Mouse (Mus musculus) midbrain, embryonic 16.5 days (tissue): Measurements from ENCODE around the gene Sik1. TPM values are rescaled to one million over a fixed set of nuclear protein-coding genes. Genes with fewer than 3 reads are reported as not detected.

Experiments used
- ATAC-seq: fragments of 200-750 bp; cut with Nextera tagmentation; 2 replicates; pipeline ENCODE4 v1.8.0; 2017; ENCODE audit warnings: moderate TSS enrichment
- H3K27ac ChIP-seq: fragments of 300-500 bp; sonication (generic); 2 replicates; pipeline ENCODE4 v1.5.1; 2014; ENCODE audit warnings: mild to moderate bottlenecking, low read length, mixed read lengths
- H3K27me3 ChIP-seq: fragments of 300-500 bp; sonication (generic); 2 replicates; pipeline ENCODE4 v1.6.1; 2014; ENCODE audit warnings: low read depth, low read length, mixed read lengths; ENCODE audit not compliant: control insufficient read depth, insufficient read depth
- H3K36me3 ChIP-seq: fragments of 300-500 bp; sonication (generic); 2 replicates; pipeline ENCODE4 v1.6.1; 2014; ENCODE audit warnings: mild to moderate bottlenecking, low read length, moderate library complexity, mixed read lengths; ENCODE audit not compliant: control insufficient read depth, insufficient read depth
- H3K4me1 ChIP-seq: fragments of 300-500 bp; sonication (generic); 2 replicates; pipeline ENCODE4 v1.6.1; 2014; ENCODE audit warnings: mild to moderate bottlenecking, low read length, mixed read lengths; ENCODE audit not compliant: control insufficient read depth, insufficient read depth
- H3K4me2 ChIP-seq: fragments of 300-500 bp; sonication (generic); 2 replicates; pipeline ENCODE4 v1.6.1; 2014; ENCODE audit warnings: mild to moderate bottlenecking, low read length, mixed read lengths
- H3K4me3 ChIP-seq: fragments of 300-500 bp; sonication (generic); 2 replicates; pipeline ENCODE4 v1.5.1; 2014; ENCODE audit warnings: low read depth, mild to moderate bottlenecking, low read length, moderate library complexity, mixed read lengths
- H3K9ac ChIP-seq: fragments of 300-500 bp; sonication (generic); 2 replicates; pipeline ENCODE4 v1.6.1; 2014; ENCODE audit warnings: low read depth, low read length, mixed read lengths
- H3K9me3 ChIP-seq: fragments of 300-500 bp; sonication (generic); replicated peaks from 2 replicates; pipeline ENCODE4 v1.6.1; 2014; ENCODE audit warnings: mild to moderate bottlenecking, low read length, mixed read lengths; ENCODE audit not compliant: control insufficient read depth, poor library complexity, severe bottlenecking
- WGBS: fragments of 180-500 bp; shearing (Covaris S2); extraction: QIAGEN DNeasy Blood & Tissue Kit; methylation state at CpG from one replicate; pipeline ENCODE4 v1.1.7; 2014; 5-methylcytosine and 5-hydroxymethylcytosine counted together
- polyA plus RNA-seq: library from polyadenylated mRNA; unstranded; fragments of >200 nt; fragmentation: Nextera tagmentation; extraction: Ambion mirVana; gene quantifications from 2 replicates; pipeline ENCODE4 v1.2.1, GENCODE M21; 2015

Sik1 gene
- polyA plus RNA-seq, 1 experiment from 2014 or later = 16.7 TPM

DNA sequence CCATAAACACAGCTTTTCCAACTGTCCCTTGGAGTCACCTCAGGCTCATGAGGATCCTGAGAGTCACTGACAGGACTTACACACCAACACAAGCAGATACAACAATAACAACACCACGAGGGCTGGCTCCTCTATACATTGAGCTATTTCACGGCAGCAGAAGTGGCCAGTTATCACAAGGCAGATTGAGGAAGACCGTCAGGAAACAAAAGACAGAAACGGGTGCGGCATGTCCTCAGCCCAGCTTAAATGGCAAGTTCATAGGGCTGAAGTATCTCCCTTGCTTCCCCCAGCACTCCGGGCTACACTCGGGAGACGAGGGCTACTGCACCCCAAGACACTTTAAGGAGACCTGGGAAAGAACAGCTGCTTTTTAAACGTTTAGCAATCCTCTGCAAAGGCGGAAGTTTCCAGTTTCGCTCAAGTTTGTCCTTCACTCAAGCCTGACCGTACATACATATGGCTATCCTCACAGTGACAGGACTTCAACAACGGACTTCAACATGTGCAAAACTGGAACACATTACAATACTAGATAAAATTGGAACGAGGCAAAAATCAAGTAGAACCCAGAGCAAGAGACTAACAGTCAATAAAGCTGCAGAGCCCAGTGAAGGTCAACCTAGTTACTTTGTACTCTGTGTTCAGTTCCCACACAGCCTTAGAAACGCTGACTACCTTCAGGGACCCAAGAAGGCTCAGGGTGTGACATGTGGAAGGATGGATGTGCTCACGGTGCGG is 2.0 kb downstream of the Sik1 start:
- peak overlapping the region; percentile 49 for H3K4me2 ChIP-seq
- no peak for ATAC-seq
- peak overlapping the region; percentile 50 for H3K9ac ChIP-seq
- WGBS = 77% methylated on average over 17 of the region's 17 CpGs
- H3K27ac ChIP-seq = no peak overlapping the region
- peak overlapping the region; percentile 16; the same call in 1 of the 2 replicates for H3K4me3 ChIP-seq
- H3K27me3 ChIP-seq = no peaks in the 10 kb centered on the region
- H3K36me3 ChIP-seq = peaks cover 26% of the 10 kb centered on the region
- H3K4me1 ChIP-seq = peaks cover 28% of the 10 kb centered on the region
- H3K9me3 ChIP-seq = no peaks in the 10 kb centered on the region

DNA sequence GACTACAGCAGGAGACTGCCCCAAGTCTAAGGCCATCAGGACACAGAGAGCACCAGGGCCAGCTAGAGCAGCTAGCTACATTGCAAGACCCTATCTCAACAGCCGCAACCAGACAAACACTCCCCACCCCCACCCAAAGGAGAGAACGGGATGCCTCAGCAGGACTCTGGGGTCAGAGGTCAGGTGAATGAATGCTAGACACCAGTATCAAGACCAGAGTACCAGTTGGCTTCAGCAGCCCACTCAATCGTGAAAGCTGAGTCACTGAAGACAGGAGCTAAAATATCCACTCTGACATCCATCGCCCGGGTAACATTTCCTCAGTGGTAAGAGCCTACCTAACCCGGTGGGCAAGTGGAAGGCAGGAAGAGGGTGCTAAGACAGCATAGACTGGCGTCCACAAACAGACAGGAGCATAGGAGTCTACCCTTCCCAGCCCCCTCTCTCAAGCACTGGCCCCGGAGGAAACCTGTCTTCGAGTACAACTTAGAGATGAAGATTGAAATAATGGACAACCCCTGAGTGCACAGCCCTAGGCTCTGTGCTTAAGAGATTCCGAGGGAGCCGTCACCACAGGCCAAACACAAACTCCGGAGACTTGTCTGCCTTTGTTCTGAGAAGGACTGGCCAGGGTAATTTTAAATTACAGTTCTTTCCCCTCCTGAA is 2.7 kb downstream of the Sik1 start:
- H3K27ac ChIP-seq = no peak overlapping the region
- 70% methylated on average over 12 of the region's 12 CpGs for WGBS
- H3K4me3 ChIP-seq = 0 out of 2 replicates have a peak overlapping the region, but pooled peaks have one; percentile 6
- H3K9ac ChIP-seq = 0 out of 2 replicates have a peak overlapping the region, but pooled peaks have one; percentile 17
- H3K4me1 ChIP-seq = peaks cover 28% of the 10 kb centered on the region
- peak overlapping the region; percentile 49 for H3K4me2 ChIP-seq
- H3K36me3 ChIP-seq = peaks cover 33% of the 10 kb centered on the region
- no peaks in the 10 kb centered on the region for H3K9me3 ChIP-seq
- H3K27me3 ChIP-seq = no peaks in the 10 kb centered on the region
- ATAC-seq = no peak

DNA sequence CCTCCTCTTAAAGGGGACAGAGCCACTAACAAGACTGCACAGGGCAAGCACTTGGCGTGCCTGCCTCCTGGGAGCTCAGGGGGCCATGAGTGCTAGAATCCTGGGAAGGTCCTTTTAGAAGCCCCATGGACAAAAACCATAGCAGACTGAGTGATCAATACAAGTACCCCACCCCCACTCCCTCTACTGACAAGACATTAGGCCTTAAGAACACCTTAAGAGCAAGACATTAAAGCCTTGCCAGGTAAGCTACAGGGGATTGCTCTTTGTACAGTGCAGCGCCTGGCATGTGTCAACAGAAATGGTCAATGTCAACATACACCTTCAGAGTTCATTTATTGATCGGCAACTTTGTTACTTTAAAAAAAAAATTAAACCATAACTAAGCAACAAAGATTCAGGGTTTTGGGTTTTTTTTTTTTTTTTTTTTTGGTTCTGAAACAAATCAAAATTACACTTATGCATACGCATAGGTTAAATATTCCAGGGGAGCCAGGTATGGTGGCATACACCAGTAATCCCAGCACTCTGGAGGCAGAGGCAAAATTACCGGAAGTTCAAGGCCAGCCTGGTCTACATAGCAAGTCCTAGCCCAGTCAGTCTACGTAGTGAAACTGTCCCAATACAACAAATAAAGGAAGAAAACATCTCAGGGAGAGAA is 3.7 kb downstream of the Sik1 start:
- no peak for ATAC-seq
- Histone ChIP-seq H3K4me3 (no peak overlapping the region), H3K4me2 (no peak overlapping the region), H3K9me3 (no peaks in the 10 kb centered on the region), H3K9ac (no peak overlapping the region), H3K36me3 (peaks cover 43% of the 10 kb centered on the region), H3K4me1 (peaks cover 28% of the 10 kb centered on the region), H3K27ac (no peak overlapping the region), H3K27me3 (no peaks in the 10 kb centered on the region)
- 91% methylated on average over 6 of the region's 6 CpGs for WGBS

DNA sequence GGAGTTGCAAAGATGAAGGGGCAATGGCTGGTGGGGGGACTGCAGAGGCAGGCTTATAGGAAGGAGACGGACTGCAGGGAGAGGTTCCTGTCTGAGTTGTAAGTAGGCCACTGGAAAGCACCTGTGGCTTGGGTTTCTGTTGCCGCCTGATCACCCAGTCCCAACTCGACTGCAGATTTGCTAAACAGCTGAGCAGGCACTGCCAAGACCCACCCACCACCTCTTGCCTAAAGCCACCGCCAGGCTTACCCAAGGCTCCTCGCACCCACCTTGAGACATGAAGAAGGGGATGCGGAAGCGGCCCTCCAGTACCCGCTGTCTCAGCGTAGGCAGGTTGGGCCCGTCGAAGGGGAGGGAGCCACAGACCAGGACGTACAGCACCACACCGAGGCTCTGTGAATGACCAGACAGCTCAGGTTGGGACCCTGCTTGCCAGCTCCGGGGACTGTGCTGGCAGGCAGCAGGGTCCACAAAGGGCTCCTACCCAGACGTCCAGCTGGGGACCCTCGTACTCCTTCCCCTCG is 5.1 kb downstream of the Sik1 start:
- H3K9me3 ChIP-seq = no peaks in the 10 kb centered on the region
- ATAC-seq = no peak
- H3K27ac ChIP-seq = no peak overlapping the region
- H3K36me3 ChIP-seq = peaks cover 54% of the 10 kb centered on the region
- H3K4me2 ChIP-seq = no peak overlapping the region
- no peak overlapping the region for H3K9ac ChIP-seq
- H3K4me1 ChIP-seq = peaks cover 23% of the 10 kb centered on the region
- H3K4me3 ChIP-seq = no peak overlapping the region
- 92% methylated on average over 17 of the region's 17 CpGs for WGBS
- H3K27me3 ChIP-seq = no peaks in the 10 kb centered on the region

DNA sequence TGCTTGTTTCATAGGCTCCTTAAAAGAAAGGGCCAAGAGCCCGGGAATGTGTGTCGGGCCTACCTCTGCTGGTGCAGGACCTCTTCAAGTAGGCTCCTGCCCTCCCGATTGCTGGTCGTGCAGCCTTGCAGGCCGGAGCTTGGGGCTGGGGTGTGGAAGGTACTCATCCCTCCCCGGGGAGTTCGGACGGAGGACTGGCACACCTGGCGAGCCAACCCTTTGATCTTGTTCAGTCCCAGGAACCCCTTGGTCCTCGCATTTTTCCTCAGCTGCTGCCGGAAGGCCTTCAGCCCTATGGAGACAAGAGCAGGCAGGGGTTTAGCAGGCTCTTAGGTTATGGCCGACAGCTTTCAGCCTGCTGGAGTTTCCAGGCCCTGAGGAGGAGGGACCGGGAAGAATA is 8.6 kb downstream of the Sik1 start:
- ATAC-seq = no peak

DNA sequence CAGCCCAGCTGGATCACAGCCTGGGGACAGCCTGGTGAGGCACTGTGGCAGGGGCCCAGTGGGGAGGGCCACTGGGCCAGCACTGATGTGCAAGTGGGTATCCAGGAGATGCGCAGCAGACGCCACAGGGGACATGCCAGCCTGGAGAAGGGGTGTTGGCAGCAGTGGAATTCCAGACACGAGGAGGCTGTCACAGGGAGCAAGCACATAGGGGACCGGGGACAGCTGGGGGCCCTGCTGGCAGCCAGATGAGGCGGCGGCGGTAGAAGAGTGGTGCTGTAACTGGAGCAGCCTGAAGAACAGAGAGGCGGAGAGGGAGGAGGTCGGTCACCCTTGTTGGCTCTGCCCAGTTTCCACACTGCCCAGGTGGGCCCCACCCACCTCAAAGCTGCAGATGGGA is 9.3 kb downstream of the Sik1 start:
- H3K4me3 ChIP-seq = no peak overlapping the region
- H3K9me3 ChIP-seq = no peaks in the 10 kb centered on the region
- H3K36me3 ChIP-seq = peaks cover 64% of the 10 kb centered on the region
- H3K4me1 ChIP-seq = no peaks in the 10 kb centered on the region
- no peak overlapping the region for H3K9ac ChIP-seq
- H3K27me3 ChIP-seq = no peaks in the 10 kb centered on the region
- no peak overlapping the region for H3K27ac ChIP-seq
- H3K4me2 ChIP-seq = no peak overlapping the region
- no peak for ATAC-seq
- 88% methylated on average over 9 of the region's 9 CpGs for WGBS

More for the DNA sequence above, 8.6 kb downstream of the Sik1 start:
- Histone ChIP-seq H3K27me3 (no peaks in the 10 kb centered on the region), H3K4me1 (peaks cover 3% of the 10 kb centered on the region; the same call in 1 of the 2 replicates), H3K36me3 (peaks cover 64% of the 10 kb centered on the region), H3K4me2 (no peak overlapping the region), H3K4me3 (no peak overlapping the region), H3K27ac (no peak overlapping the region), H3K9me3 (no peaks in the 10 kb centered on the region), H3K9ac (no peak overlapping the region)
- WGBS = 90% methylated on average over 13 of the region's 13 CpGs

DNA sequence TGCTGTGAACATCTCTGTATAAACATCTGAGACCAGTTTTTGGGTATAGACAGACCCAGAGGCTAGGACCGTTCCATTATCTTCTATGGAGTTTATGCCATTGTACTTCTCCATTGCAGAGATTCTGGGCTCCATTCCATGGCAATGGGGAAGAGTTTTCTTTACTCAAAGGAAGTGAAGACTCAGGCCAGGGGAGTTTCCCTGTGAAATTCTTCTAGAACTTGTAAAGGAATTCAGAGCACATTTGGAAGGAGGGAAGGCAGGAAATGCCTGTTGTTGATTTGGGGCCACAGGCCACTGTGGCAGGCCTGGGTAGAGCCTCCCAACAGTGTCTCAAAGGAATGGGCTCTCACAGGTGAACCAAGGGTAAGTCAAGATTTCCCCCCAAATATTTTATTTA is 11.7 kb downstream of the Sik1 start:
- no peaks in the 10 kb centered on the region for H3K27me3 ChIP-seq
- no peak overlapping the region for H3K4me2 ChIP-seq
- no peak overlapping the region for H3K4me3 ChIP-seq
- 92% methylated on average over 1 of the region's 1 CpGs for WGBS
- no peak for ATAC-seq
- no peaks in the 10 kb centered on the region for H3K9me3 ChIP-seq
- H3K4me1 ChIP-seq = no peaks in the 10 kb centered on the region
- H3K27ac ChIP-seq = no peak overlapping the region
- peaks cover 40% of the 10 kb centered on the region for H3K36me3 ChIP-seq
- no peak overlapping the region for H3K9ac ChIP-seq

DNA sequence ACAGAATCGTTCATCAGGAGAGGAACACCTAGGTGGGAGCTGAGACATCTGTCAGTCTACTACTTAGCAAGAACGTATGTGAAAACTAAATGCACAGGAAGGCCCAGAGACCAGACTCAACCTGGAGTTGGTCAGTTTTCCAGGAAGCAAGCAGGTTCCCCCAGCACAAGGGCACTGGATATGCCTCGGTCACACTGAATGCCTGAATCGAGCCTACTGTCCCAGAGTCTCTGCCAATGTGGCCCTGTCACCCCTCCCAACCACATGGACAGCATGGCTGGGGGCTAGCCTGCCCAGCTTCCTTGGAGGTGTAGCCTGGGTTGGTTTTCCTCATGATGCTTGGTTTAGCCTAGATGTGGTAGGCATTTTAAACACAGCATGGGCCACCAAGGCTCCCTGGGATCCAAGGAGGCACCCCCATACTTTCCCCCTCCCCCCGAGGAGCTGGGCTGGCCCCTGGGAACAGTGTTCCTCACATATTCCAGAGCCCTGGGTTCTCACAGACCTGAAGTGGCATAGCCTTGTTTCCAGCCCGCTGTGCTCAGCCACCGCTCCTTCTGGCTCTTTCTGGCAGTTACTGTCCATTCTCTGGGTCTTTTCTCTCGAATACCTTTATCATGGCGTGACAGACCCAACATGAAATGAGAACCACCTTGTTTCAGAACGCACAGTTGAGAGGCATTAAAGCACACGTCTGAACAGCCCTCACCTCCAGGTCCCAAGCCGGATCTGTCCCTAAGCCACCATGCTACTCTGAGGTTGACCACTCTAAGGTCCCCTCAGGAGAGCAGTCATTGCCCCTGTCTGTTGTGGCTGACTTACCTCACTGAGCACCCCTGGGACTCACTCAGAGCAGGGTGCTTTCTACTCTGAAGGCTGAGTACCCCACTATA is 12.4 kb downstream of the Sik1 start:
- no peak for ATAC-seq
- Histone ChIP-seq H3K4me1 (no peaks in the 10 kb centered on the region), H3K27ac (no peak overlapping the region), H3K36me3 (peaks cover 33% of the 10 kb centered on the region), H3K27me3 (no peaks in the 10 kb centered on the region), H3K9me3 (no peaks in the 10 kb centered on the region), H3K9ac (no peak overlapping the region), H3K4me2 (no peak overlapping the region), H3K4me3 (no peak overlapping the region)
- WGBS = 88% methylated on average over 12 of the region's 12 CpGs
